Mouse (Mus musculus) lung, postnatal 0 days (tissue): ENCODE data around the gene Sapcd1.

Experiments
- CTCF ChIP-seq: IDR thresholded peaks from 2 replicates; pipeline ENCODE4 v1.5.1; 2016; ENCODE audit warnings: antibody characterized with exemption, mild to moderate bottlenecking
- EP300 ChIP-seq: IDR thresholded peaks from 2 replicates; pipeline ENCODE4 v1.6.1; 2016; ENCODE audit warnings: antibody characterized with exemption, mild to moderate bottlenecking, control low read depth

DNA sequence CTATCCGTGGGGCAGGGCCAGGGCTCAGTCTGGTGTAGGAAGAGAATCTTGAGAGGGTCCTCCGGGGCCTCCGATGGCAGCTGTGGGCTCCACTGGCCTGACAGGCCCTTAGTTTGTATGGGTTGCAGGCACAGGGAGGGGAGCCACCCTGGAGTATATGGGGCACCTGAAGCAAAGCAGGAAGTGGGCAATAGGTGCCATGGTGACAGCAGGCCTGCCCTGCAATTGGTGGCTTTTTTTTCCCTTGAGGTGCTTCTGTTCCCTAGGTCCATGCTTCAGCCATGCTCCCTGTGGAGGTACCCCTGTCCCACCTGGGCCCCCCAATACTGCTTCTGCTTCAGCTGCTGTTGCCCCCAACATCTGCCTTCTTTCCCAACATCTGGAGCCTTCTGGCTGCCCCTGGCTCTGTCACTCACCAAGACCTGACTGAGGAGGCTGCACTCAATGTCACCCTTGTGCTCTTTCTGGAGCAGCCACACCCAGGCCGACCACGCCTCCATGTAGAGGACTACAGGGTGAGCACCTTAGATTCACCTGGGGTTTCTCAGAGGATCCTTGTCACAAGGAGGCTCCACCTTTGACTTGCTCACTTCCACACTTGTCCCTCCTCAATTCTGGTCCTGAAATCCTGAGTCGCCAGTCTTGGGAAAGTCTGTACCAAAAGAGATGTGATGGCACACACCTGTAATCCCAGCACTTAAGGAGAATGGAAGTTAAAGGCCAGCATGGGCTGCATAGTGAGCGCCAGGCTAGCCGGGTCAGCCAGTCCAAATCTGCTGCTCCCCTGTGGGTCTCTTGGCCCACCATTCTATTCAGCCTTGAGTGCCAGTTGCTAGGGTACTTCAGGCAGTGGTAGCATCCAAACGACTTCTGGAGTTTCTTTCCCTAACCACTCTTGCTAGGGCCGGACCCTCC is 10.8 kb downstream of the Sapcd1 start:
- TF ChIP-seq CTCF (no peak), EP300 (no peak)
